Mouse (Mus musculus) liver, embryonic 14.5 days (tissue): ENCODE measurements at regions not wholly inside any gene's neighbourhood (a gene's known extent, or its start where the extent isn't known, plus 50 kb on each side); places are given as distances from the start of the nearest gene placed in this dataset.

Experiments used
- ATAC-seq: fragments of 200-750 bp; cut with Nextera tagmentation; 2 replicates; pipeline ENCODE4 v1.8.0; 2017; ENCODE audit warnings: moderate number of reproducible peaks, mild to moderate bottlenecking, moderate library complexity; ENCODE audit not compliant: insufficient read depth
- DNase-seq, 3 experiments: peaks; one replicate each; pipeline ENCODE4 v3.0.0-alpha.2; 2012 to 2013; ENCODE audit warnings: low read depth in 3 of 3, low spot score in 3 of 3
- H3K27ac ChIP-seq: fragments of 300-500 bp; sonication (generic); 2 replicates; pipeline ENCODE4 v1.5.1; 2014; ENCODE audit warnings: moderate library complexity, mild to moderate bottlenecking, control low read depth, inconsistent platforms
- H3K27me3 ChIP-seq: fragments of 300-500 bp; sonication (generic); 2 replicates; pipeline ENCODE4 v1.6.1; 2014; ENCODE audit warnings: mild to moderate bottlenecking, low read length, moderate library complexity; ENCODE audit not compliant: control insufficient read depth, insufficient read depth
- H3K36me3 ChIP-seq: fragments of 300-500 bp; sonication (generic); replicated peaks from 2 replicates; pipeline ENCODE4 v1.6.1; 2014; ENCODE audit warnings: low read depth; ENCODE audit not compliant: control insufficient read depth, insufficient read depth
- H3K4me1 ChIP-seq, 2 experiments: fragments of 200-500 bp in 1 of 2; fragments of 300-500 bp in 1 of 2; sonication (generic) in 1 of 2; replicated peaks; 2 replicates each; pipeline ENCODE4 v1.6.1; 2012 to 2014; ENCODE audit warnings: antibody characterized with exemption in 1 of 2, inconsistent platforms in 1 of 2, low read length in 1 of 2; ENCODE audit not compliant: control insufficient read depth in 2 of 2, insufficient read depth in 2 of 2
- H3K4me2 ChIP-seq: fragments of 300-500 bp; sonication (generic); 2 replicates; pipeline ENCODE4 v1.6.1; 2014; ENCODE audit warnings: low read depth, mild to moderate bottlenecking, control low read depth, moderate library complexity
- H3K4me3 ChIP-seq, 2 experiments: fragments of 200-500 bp in 1 of 2; fragments of 300-500 bp in 1 of 2; sonication (generic) in 1 of 2; 2 replicates each; pipeline ENCODE4 v1.5.1; 2012 to 2014; ENCODE audit warnings: low read depth in 2 of 2, low read length in 2 of 2, mild to moderate bottlenecking in 2 of 2, control low read depth in 1 of 2, inconsistent platforms in 1 of 2, moderate library complexity in 1 of 2; ENCODE audit not compliant: insufficient read depth in 1 of 2
- H3K9ac ChIP-seq: fragments of 300-500 bp; sonication (generic); replicated peaks from 2 replicates; pipeline ENCODE4 v1.6.1; 2014; ENCODE audit warnings: mild to moderate bottlenecking, control low read depth, moderate library complexity
- H3K9me3 ChIP-seq: fragments of 300-500 bp; sonication (generic); 2 replicates; pipeline ENCODE4 v1.6.1; 2016; ENCODE audit warnings: low read length, mixed read lengths; ENCODE audit not compliant: control insufficient read depth
- CTCF ChIP-seq: IDR thresholded peaks from 2 replicates; pipeline ENCODE4 v1.5.1; 2016; ENCODE audit warnings: antibody characterized with exemption, low read depth, control low read depth
- EP300 ChIP-seq: IDR thresholded peaks from 2 replicates; pipeline ENCODE4 v1.6.1; 2016; ENCODE audit warnings: antibody characterized with exemption, low read depth
- WGBS: fragments of 180-500 bp; shearing (Covaris S2); extraction: QIAGEN DNeasy Blood & Tissue Kit; methylation state at CpG from one replicate; pipeline ENCODE4 v1.1.7; 2014; ENCODE audit not compliant: insufficient replicate concordance; 5-methylcytosine and 5-hydroxymethylcytosine counted together

DNA sequence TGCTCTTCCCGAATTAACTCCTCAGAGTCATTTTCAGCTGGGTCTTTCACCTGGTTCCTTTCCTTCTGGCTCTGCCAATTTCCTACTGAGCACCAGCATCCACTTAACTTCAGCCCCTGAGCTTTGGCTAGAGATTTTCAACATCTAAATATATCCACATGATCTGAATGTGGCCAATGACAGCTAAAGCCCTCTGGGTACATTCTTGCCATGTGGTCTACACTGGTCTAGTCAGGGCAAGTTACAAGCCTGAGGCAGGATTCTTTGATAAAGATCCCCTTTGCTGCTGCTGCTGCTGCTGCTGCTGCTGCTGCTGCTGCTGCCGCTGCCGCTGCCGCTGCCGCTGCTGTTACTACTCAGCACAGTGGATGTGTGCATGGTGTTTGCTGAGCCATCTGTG lies 109.3 kb upstream of the Pabpc6 start:
- Histone ChIP-seq H3K9me3 (no peaks in the 10 kb centered on the region), H3K27ac (no peak overlapping the region), H3K4me2 (no peak overlapping the region), H3K36me3 (no peaks in the 10 kb centered on the region), H3K4me1 (peaks cover 0 to 6% of the 10 kb centered on the region in 2 experiments; a peak in 1 of 4 replicates), H3K9ac (no peak overlapping the region), H3K27me3 (no peaks in the 10 kb centered on the region), H3K4me3 (no peak overlapping the region)
- ATAC-seq (no peak), DNase-seq (no peak)
- no peak for TF ChIP-seq EP300
- no peak for TF ChIP-seq CTCF
- WGBS, result 74% methylated on average over 5 of the region's 5 CpGs

DNA sequence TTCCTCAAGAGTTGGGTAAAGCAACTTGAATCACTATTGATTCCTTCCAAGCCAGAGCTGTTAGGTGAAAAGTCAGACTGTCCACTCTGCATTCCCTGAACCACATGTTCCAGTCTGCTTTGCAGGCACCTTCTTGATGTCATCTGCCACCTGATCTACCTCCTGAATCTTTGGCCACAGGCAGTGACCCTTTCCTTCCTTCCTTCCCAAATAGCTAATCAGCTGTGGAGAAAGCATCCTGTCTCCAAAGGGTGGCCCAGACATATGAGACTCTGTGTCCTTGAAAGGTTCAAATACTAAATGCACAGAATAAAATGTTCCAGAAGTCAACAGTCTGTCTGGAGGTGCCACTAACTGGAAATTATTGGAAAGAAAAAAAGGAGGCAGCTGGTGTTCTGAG lies 107.6 kb upstream of the Pabpc6 start:
- H3K9me3 ChIP-seq, result no peaks in the 10 kb centered on the region
- no peak for ATAC-seq
- no peaks in the 10 kb centered on the region for H3K36me3 ChIP-seq
- peaks cover 0 to 7% of the 10 kb centered on the region in 2 experiments; a peak in 2 of 4 replicates for H3K4me1 ChIP-seq
- no peak overlapping the region for H3K4me3 ChIP-seq
- no peak for DNase-seq
- no peak for TF ChIP-seq EP300
- TF ChIP-seq CTCF, result no peak
- no peak overlapping the region for H3K27ac ChIP-seq
- H3K9ac ChIP-seq, result no peak overlapping the region
- H3K4me2 ChIP-seq, result no peak overlapping the region
- H3K27me3 ChIP-seq, result no peaks in the 10 kb centered on the region

DNA sequence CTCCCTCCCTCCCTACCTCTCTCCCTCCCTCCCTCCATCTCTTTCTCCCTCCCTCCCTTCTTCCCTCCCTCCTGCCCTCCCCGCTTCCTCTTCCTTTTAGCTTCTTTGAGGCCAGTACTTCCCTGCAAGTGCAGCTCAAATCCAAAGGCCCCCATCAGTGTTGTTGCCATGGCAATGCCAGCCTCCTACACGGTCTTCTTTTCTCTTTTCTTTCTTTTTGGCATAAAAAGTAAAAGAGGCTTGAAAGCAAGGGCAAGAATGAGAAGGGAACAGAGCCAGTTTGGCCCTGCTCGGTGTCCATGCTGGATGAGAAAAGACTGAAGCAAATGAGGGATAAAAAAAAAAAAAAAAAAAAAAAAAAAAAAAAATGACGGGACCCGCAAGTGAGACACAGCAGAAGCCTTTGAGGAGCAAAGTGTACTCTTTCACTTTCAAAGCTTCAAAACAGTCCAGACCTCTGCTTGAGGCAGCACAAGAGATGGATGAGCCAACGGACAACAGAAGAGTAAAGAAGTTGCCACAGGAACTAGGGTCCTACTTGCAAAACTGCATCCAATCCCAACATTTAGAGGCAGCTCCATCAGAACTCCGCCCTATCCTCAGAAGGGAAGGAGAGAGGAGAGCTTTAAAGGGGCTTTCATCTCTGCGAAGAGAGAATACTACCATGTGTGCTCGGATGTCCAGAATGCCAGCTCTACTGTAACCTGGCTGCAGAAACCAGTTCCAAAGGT lies 106.9 kb upstream of the Pabpc6 start:
- Histone ChIP-seq H3K27ac (no peak overlapping the region), H3K9me3 (no peaks in the 10 kb centered on the region), H3K27me3 (no peaks in the 10 kb centered on the region), H3K9ac (no peak overlapping the region), H3K4me3 (no peak overlapping the region), H3K36me3 (no peaks in the 10 kb centered on the region), H3K4me2 (no peak overlapping the region), H3K4me1 (peaks cover 0 to 7% of the 10 kb centered on the region in 2 experiments; a peak in 2 of 4 replicates)
- no peak for ATAC-seq
- 44% methylated on average over 8 of the region's 9 CpGs for WGBS
- no peak for DNase-seq
- TF ChIP-seq EP300 (no peak), CTCF (no peak)

DNA sequence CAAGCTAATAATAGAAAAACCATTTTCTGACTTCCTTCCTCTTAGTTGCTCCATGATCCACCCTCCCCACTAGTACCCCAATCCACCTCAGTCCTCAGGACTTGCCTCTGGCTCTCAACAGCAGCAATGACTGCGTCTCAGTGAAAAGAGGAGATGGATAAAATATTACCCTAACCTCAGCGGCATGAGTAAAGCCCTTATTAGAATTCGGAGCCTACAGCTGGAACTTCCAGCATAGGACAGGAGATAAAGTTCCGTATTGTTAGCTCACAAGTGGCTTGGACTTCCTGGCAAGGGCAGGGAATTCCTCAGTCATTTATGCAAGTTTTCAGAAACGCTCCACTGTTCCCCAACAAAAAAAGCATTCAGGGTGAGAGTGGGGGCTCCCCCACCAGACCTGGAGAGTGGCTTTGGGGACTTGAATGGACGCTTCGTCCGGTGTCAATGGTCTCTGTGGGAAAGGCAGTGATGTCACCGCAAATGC lies 106.2 kb upstream of the Pabpc6 start:
- no peak overlapping the region for H3K4me3 ChIP-seq
- no peak for TF ChIP-seq CTCF
- no peak for TF ChIP-seq EP300
- peaks cover 0 to 7% of the 10 kb centered on the region in 2 experiments; a peak in 2 of 4 replicates for H3K4me1 ChIP-seq
- H3K9ac ChIP-seq, result no peak overlapping the region
- no peaks in the 10 kb centered on the region for H3K9me3 ChIP-seq
- H3K27me3 ChIP-seq, result no peaks in the 10 kb centered on the region
- DNase-seq (no peak), ATAC-seq (no peak)
- H3K36me3 ChIP-seq, result no peaks in the 10 kb centered on the region
- H3K27ac ChIP-seq, result no peak overlapping the region
- no peak overlapping the region for H3K4me2 ChIP-seq
- WGBS, result 13% methylated on average over 9 of the region's 9 CpGs

DNA sequence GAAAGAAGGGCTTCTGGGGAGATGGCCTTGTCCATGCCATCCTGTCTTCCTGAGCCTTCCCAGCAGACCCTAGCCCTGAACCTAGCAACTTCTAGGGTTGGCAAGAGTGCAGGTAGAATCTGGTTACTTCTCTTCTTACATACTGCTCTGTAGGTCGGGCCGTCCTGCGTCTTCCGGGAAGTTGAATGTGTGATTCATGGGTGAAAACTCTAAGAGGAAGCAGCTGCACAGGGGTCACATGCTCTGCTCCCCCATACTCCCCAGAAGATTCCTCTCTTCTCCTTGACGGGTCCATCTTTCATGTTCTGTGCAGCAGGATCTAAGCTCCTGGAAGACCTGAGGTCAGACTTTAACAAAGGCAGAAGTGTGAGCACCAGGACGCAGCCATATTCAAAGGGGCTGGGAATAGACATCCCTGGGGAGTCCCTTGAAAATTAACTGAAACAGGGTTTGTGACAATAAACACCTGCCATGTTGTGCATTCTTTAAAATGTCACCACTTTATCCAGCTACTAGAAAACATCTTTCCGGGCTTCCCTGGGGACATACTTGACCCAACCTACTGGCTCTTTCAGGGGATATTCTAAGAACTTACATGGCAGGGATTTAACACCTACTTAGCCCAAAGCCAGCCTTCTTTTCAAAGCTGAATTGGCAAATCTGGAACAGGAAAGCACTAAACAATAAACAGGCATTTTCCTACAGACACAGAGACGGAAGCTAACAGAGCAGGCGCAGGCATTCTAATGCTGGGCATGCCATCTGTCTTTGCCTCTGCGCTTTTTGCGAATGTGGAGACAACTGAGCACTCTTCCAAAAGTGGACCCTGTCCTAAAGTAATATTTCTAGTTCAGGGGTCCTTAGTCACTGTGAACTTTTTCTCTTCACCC lies 105.5 kb upstream of the Pabpc6 start:
- no peak for TF ChIP-seq CTCF
- no peak for TF ChIP-seq EP300
- H3K27ac ChIP-seq, result no peak overlapping the region
- H3K9me3 ChIP-seq, result no peaks in the 10 kb centered on the region
- peaks cover 0 to 7% of the 10 kb centered on the region in 2 experiments; a peak in 2 of 4 replicates for H3K4me1 ChIP-seq
- H3K27me3 ChIP-seq, result no peaks in the 10 kb centered on the region
- H3K36me3 ChIP-seq, result no peaks in the 10 kb centered on the region
- no peak for ATAC-seq
- no peak overlapping the region for H3K4me2 ChIP-seq
- no peak overlapping the region for H3K4me3 ChIP-seq
- no peak for DNase-seq
- WGBS, result 30% methylated on average over 11 of the region's 11 CpGs
- no peak overlapping the region for H3K9ac ChIP-seq
